11 mouse cellular contexts compared by ENCODE assay signal in the genomic region with DNA sequence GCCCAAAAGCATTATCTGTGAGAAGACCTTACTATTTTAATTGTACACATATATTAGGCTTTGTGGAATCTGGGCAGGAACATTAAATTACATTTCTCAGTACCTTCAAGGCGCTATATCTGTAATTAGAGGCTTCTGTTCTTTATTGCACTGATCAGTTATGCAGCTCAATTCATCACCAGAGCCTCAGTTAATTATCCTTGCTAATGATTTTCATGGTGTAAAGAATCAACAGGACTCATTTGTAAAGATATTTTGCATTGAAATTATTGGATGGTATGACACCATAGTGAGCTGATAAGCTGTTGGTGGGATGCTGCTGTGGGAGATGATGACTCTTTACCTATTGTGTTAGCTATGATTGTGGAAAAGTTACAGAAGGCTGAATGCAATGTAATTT.
"Had no signal": no experiment of that assay in that cellular context is flagged by ENCODE, and none has a peak within 500 bp of the region (broad histone marks: within the 10 kb centered on the region; RNA-seq: fewer than 3 reads in every experiment).

No protein-coding gene starts in this region.

- H3K36me3 ChIP-seq: limb, embryonic 13.5 days; midbrain, embryonic 12.5 days; neural tube, embryonic 12.5 days had no signal

- DNase-seq: kidney, postnatal 14 days; left cerebral cortex, postnatal 4 days; lung, adult 18-20 months; right cerebral cortex, adult 18-20 months; right cerebral cortex, postnatal 25 days; thymus, postnatal 36 days had no signal

- H3K27me3 ChIP-seq: limb, embryonic 13.5 days; midbrain, embryonic 12.5 days; neural tube, embryonic 12.5 days had no signal

- H3K27ac ChIP-seq: limb, embryonic 13.5 days; liver, embryonic 14.5 days; midbrain, embryonic 12.5 days; neural tube, embryonic 12.5 days had no signal

- H3K9ac ChIP-seq: limb, embryonic 13.5 days; liver, embryonic 14.5 days; midbrain, embryonic 12.5 days; neural tube, embryonic 12.5 days had no signal

- H3K4me3 ChIP-seq: limb, embryonic 13.5 days; midbrain, embryonic 12.5 days; myocyte; neural tube, embryonic 12.5 days had no signal

- H3K4me1 ChIP-seq: limb, embryonic 13.5 days; midbrain, embryonic 12.5 days; neural tube, embryonic 12.5 days had no signal

- H3K4me2 ChIP-seq: limb, embryonic 13.5 days; midbrain, embryonic 12.5 days; neural tube, embryonic 12.5 days had no signal

- H3K9me3 ChIP-seq: limb, embryonic 13.5 days; midbrain, embryonic 12.5 days; neural tube, embryonic 12.5 days had no signal
